ENCODE assay signal across 13 mouse cellular contexts in genomic region chr5:32146281-32146680, GRCm38 (mm10).
"Had no signal": no experiment of that assay in that cellular context is flagged by ENCODE, and none has a peak within 500 bp of the region (broad histone marks: within the 10 kb centered on the region; RNA-seq: fewer than 3 reads in every experiment).

No protein-coding gene starts in this region.

- H3K27me3 ChIP-seq: megakaryocyte, embryonic 14.5 days; midbrain, embryonic 13.5 days; midbrain, embryonic 15.5 days; neural tube, embryonic 12.5 days; stomach, embryonic 15.5 days had no signal

- ATAC-seq: midbrain, embryonic 13.5 days; midbrain, embryonic 15.5 days had no signal

- DNase-seq: lung, adult 18-20 months; lung, embryonic 14.5 days; lung, postnatal 10 days; lung, postnatal 4 days; right cerebral cortex, postnatal 14 days; thymus, adult 2 months; thymus, postnatal 25 days; thymus, postnatal 4 days had no signal
